Mouse (Mus musculus): Measurements from ENCODE around the gene Rftn1. TPM values are rescaled to one million over a fixed set of nuclear protein-coding genes. Genes with fewer than 3 reads are reported as not detected.

Rftn1 gene
- total RNA-seq, 2 experiments from 2014 or later = 8.4 to 9.4 TPM

DNA sequence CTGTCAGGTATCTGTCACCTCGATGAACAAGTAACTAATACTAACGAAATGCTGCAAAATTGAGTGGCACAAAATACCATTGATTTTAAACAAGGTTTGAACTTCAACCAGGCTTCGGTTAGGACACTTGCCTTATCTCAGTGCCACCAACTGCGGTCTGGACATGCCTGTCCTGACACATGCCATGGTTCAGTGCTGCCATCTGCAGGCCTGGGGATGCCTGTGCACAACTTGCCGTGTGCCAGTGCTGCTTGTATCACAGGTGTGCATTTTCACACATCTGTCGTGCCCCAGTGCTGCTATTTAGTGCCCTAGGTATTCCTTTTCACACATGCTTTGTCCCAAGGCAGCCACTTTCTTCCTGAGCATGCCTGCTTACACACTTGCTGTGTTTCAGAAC, 247.8 kb downstream of the Rftn1 start:
- H3K27ac ChIP-seq = no peak overlapping the region
- intact Hi-C loops (cut with DNase I) = no loop called here
- peak; percentile 53 for TF ChIP-seq CTCF (IDR thresholded peaks at IDR 0.05)
- H3K4me3 ChIP-seq = no peak overlapping the region
- no peak for DNase-seq (ENCODE audit: extremely low spot score in 1 of 2, low spot score in 2 of 2)

Other genes starting within 250 kb of the Rftn1 start
- 1 to 10 TPM; 2.8 to 4.1 TPM for gene Dazl, start 103.0 kb upstream of the Rftn1 start, total RNA-seq (2021)

Measured in left cerebral cortex, adult 2 months (tissue).